Mouse (Mus musculus) T-helper 17 cell (primary cell): Measurements from ENCODE around the gene Oxa1l.

Experiments
- in situ Hi-C, 2 experiments: fragments of 300-600 bp; cut with MboI, MseI; formaldehyde crosslinking; loops; 1 replicate in 1 of 2; 2 replicates in 1 of 2; pipeline ENCODE4 v1.15.1; 2025; ENCODE audit warnings: high pct_unique_total_duplicates in 2 of 2

The Oxa1l gene

DNA sequence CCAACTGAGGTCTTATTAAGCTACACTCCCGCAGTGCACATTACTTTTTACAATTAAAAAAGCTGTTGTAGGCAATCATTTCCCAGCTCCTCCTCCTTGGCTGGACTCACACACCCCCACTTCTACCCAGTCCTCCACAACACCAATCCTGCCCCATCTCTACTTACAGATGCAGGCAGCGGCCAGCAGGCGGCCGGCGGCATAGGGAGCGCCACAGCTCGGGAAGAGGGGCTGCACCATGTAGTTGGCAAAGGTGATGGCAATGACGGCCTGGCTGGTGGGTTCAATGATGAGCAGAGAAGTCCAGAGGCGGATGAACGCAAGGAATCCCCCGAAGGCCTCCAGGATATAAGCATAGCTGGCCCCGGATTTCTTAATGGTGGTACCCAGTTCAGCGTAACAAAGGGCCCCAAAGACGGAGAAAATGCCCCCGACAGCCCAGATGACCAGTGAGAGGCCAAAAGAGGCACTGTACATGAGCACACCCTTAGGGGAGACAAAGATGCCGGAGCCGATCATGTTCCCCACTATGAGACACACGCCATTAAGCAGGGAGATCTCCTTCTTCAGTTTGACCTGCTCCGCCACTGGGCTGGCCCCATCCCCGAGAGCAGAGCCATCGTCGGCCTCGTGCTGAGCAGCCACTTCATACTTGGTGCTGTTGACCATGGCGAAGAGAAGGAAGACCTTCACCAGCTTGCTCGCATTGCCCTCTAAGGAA lies 47.9 kb downstream of the Oxa1l start:
- in situ Hi-C loops: no loop called here

DNA sequence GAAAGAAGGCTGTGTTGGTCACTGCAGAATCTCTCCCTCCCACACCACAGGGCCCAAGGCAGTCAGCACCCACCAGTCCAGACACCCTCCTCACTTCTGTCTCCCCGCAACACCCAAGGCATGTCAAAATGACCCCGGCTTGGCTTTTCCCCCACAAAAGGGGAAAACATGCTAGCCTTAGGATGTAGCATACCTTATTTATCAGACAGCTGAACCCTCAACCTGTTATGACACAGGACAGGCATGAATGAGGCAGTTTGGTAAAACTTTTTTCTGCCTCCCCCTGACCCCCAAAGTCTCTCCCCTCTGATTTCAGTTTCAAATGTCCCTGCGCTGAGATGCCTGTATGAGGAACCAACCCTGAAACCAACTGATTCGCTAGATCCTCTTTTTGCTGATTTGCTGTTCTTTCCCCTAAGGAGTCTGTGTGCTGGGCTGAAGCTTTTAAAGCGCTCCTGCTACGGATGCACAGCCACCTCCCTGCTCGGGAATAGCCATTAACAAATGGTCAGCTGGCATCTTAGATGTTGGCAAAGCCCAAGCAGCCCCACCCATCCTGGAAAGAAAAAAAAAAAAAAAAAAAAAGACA lies 48.5 kb downstream of the Oxa1l start:
- in situ Hi-C loops: no loop called here

GRCm38 (mm10) chr14:54409980-54410810 lies 49.6 kb downstream of the Oxa1l start:
- in situ Hi-C loops: no loop called here

DNA sequence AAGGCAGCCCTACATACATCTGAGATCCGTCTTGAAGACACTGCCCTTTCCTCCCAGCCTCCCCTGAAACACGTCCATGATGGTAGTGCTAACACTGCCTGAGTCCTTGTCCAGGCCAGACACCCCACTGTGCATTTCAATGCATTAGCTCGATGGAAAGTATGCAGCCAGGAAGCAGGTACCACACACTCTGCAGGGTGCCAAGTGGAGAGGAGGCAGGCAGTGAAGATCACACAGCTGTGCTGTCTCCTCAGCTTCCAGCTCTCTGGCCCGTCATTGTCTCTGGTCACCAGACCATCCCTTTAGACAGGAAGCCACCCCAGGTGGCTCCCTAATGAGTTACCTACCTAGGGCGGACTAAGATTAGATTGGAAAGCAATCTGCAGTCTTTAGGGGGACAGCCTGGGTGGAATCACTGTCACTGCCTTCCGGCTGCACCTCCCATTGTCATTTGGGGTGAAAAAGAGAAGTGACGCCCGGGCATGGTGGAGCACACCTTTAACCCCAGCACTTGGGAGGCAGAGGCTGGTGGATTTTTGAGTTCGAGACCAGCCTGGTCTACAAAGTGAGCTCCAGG lies 51.5 kb downstream of the Oxa1l start:
- in situ Hi-C loops: no loop called here

DNA sequence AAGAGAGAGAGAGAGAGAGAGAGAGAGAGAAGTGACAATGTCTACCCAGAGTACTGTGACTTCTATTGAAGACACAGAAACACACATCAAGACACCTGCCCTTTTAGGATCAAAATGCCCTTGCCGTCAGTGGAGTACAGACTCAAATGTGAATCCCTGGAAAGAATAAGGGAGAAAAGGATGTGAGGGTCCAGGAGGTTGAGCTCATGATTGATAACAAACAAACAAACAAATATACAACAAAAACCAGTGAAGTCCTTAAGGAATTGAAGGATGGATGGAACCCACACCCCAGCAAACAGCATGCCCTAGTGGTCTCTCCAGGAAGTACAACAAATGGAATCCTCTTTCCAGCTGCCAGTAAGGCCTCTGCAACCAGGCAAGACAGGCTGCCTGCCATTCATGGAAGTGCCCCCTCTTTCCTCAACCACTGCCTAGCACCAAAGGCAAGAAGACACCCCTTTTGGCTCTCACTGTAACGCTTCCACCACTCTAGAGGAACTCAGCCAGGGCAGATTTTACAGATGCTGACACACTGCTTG lies 52.1 kb downstream of the Oxa1l start:
- in situ Hi-C loops: no loop called here

- in situ Hi-C loops: no loop called here
These were observed 53.5 kb downstream of the Oxa1l start for GRCm38 (mm10) chr14:54413877-54414700.

DNA sequence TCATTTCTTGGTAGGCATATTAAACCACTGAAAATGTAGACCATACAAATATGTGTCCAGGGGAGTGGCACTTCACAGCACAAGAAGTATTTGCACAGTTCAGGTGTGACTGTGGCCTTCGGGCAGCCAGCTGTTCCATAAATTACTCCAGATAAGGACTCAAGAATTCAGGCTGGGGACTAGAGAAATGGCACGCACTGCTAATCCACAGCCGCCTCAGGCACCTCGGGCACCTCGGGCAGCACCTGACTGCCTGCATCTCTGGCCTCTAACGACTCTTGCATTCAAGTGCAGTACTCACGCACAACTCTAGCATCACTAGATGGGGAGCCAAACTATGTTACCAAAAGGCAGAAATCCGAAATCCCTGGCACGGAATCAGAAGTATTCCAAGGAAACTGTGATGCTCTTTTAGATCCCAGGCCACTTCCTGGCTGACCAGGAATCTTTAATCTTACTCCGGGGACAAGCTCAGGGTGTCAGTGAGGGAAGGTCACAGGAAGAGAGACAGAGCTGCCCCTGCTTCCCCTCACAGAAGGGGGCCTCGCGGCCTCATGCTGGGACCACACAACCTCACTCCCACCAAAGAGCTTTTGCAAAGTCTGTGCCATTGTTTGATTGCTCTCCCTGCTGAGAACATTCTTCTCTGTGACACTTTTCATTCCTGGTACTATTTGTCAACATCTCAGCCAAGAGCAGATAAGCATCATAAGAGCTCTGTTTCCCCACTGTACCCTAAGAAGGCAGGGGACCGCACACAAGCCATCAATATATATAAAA lies 54.8 kb downstream of the Oxa1l start:
- in situ Hi-C loops: loop anchor here in 1 of 2 experiments (5.0 kb wide), 1 partner anchor 82 kb away; no protein-coding TSS in a partner anchor

DNA sequence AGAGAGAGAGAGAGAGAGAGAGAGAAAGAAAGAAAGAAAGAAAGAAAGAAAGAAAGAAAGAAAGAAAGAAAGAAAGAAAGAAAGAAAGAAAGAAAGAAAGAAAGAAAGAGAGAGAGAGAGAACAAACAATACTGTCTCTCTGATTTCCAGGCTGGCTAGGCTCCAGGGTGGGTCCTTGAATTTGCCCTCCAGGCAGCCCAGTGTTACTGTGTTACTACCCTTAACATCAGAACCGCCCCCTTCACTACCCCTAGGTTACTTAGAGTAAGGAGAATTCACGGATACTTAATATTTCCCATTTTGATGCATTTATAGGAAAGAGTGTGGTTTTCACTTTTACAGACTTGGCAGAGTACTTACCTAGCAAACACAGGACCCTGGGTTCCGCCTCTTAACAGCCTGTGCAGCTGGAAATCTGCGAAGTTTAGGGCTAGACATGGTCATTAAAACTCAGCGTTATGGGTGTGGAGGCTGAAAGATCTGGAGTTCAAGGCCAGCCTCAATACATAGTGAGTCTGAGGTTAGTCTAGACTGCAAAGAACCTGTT lies 55.7 kb downstream of the Oxa1l start:
- in situ Hi-C loops: loop anchor here in 1 of 2 experiments (5.0 kb wide), 1 partner anchor 81 kb away; no protein-coding TSS in a partner anchor

DNA sequence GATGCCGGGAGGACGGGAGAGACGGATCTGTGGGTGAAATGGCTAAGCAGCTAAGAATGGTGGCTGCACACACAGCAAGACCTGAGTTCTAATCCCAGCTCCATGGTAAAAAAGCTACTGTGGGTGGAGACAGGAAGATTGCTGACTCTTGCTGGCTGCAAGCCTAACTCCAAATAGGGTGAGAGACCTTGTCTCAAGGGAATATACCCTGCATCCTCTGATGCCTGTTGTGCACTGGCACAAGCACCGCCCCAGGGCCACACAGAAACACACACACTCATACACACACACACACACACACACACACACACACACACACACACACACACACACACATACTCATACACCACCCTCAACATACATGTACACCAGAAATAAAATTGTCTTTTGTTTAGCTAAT lies 56.2 kb downstream of the Oxa1l start:
- in situ Hi-C loops: loop anchor here in 1 of 2 experiments (5.0 kb wide), 1 partner anchor 80 kb away; no protein-coding TSS in a partner anchor

DNA sequence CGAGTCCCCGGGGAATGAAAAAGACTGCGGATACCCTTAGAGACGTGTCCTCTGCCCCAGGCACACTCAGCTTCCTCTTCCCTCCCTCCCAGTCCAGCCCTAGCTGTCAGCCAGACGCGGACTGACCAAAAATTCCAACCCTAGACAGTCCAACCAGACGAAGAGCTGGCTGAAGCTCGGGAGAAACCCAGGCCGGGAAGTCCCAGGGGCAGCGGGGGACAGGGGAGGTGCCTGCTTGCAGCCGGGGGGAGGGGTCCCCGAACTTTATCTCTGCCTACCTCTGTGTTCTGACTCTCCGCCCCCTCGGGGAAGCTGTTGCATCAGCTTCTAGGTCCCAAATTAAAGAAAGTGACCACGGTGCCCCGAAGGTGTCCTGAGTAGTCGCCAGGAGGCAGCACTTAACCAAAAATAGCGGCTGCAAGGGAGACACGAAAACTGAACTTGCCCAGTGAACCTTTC lies 57.0 kb downstream of the Oxa1l start, which contains the start of gene Slc7a7:
TSS of gene Slc7a7 (minus strand) at position 158 of the 459 bp plus-strand sequence.
- in situ Hi-C loops: loop anchor here in 1 of 2 experiments (5.0 kb wide), 1 partner anchor 80 kb away; no protein-coding TSS in a partner anchor
